Mouse (Mus musculus): ENCODE data around the gene Bcas3. TPM values are rescaled to one million over a fixed set of nuclear protein-coding genes. Genes with fewer than 3 reads are reported as not detected.
A peak's percentile ranks its signal among the peaks of the same experiment; 100 is the strongest.
"Not testable (repeated sequence)": the region's sequence is repeated elsewhere in the genome, so short reads cannot be mapped to it uniquely, and the experiment has no call there.

Bcas3 gene
- polyA plus RNA-seq, 1 experiment from 2014 or later: 20.2 TPM

GRCm38 (mm10) chr11:85706630-85707029 lies 353.7 kb downstream of the Bcas3 start:
- H3K9me3 ChIP-seq (replicated peaks): no peaks in the 10 kb centered on the region
- H3K36me3 ChIP-seq: no peaks in the 10 kb centered on the region
- 14% methylated on average over 1 of the region's 1 CpGs for WGBS
- peaks cover 10% of the 10 kb centered on the region for H3K4me1 ChIP-seq
- no peak overlapping the region for H3K27ac ChIP-seq (replicated peaks)
- H3K4me3 ChIP-seq: no peak overlapping the region
- no peak for DNase-seq (ENCODE audit: low spot score)
- H3K27me3 ChIP-seq (ENCODE audit: low read depth, poor library complexity, severe bottlenecking): peaks cover 33% of the 10 kb centered on the region

DNA sequence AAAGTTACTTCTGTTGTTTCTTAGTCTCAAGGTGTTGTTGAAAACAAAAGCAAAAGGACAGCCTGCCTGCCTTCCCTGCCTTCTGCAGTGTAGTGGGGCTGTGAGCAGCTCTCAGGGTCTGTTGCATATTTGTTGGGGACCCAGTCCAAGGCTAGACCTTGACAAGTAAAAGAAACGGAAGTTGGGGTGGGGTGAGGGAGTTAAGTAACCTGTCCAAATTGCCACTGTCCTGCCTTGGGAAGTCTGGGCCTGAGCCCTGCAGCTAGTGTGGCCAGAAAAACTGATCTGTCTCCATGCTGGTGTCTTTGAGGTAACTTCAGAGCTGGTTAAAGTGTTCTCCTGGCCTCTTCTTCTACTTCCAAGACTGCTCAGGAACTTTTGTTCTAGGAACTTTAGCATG lies 354.5 kb downstream of the Bcas3 start:
- Histone ChIP-seq H3K4me3 (no peak overlapping the region), H3K36me3 (no peaks in the 10 kb centered on the region), H3K9me3 (replicated peaks) (no peaks in the 10 kb centered on the region), H3K4me1 (peaks cover 10% of the 10 kb centered on the region), H3K27ac (replicated peaks) (no peak overlapping the region), H3K27me3 (ENCODE audit: low read depth, poor library complexity, severe bottlenecking) (peaks cover 41% of the 10 kb centered on the region)
- no peak for DNase-seq (ENCODE audit: low spot score)
- 90% methylated on average over 1 of the region's 1 CpGs for WGBS

DNA sequence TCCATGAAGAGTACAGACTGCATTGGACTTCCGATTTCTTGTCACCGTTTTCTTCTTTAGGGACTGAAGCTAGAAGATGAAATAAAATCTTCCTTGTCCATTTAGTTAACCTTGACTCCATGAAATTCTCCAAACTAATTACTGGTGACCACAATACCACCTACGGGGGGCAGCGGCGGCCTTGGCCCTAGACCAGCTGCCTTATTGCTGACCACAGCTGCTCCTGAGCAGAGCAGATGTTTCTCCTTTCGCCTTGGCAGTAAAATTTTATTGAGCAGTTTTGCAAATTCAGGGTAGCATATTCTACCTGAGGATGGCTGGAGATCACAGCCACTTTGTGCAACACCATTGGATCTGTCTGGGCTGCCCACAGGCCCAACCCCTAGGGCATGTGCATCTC lies 356.2 kb downstream of the Bcas3 start:
- 86% methylated on average over 6 of the region's 6 CpGs for WGBS
- H3K27ac ChIP-seq (replicated peaks): no peak overlapping the region
- H3K4me1 ChIP-seq: peaks cover 20% of the 10 kb centered on the region
- H3K36me3 ChIP-seq: no peaks in the 10 kb centered on the region
- no peak overlapping the region for H3K4me3 ChIP-seq
- no peaks in the 10 kb centered on the region for H3K9me3 ChIP-seq (replicated peaks)
- H3K27me3 ChIP-seq (ENCODE audit: low read depth, poor library complexity, severe bottlenecking): peaks cover 58% of the 10 kb centered on the region
- DNase-seq (ENCODE audit: low spot score): no peak

- peaks cover 64% of the 10 kb centered on the region for H3K27me3 ChIP-seq (ENCODE audit: low read depth, poor library complexity, severe bottlenecking)
- no peak for DNase-seq (ENCODE audit: low spot score)
- no peak overlapping the region for H3K4me3 ChIP-seq
- no peaks in the 10 kb centered on the region for H3K36me3 ChIP-seq
- 89% methylated on average over 7 of the region's 7 CpGs for WGBS
- no peak overlapping the region for H3K27ac ChIP-seq (replicated peaks)
- no peaks in the 10 kb centered on the region for H3K9me3 ChIP-seq (replicated peaks)
- peaks cover 30% of the 10 kb centered on the region for H3K4me1 ChIP-seq
Observed at GRCm38 (mm10) chr11:85710155-85710554, 357.2 kb downstream of the Bcas3 start.

- Histone ChIP-seq H3K4me3 (no peak overlapping the region), H3K36me3 (no peaks in the 10 kb centered on the region), H3K27ac (replicated peaks) (no peak overlapping the region), H3K4me1 (peaks cover 39% of the 10 kb centered on the region), H3K27me3 (ENCODE audit: low read depth, poor library complexity, severe bottlenecking) (peaks cover 84% of the 10 kb centered on the region), H3K9me3 (replicated peaks) (no peaks in the 10 kb centered on the region)
- WGBS: 87% methylated on average over 8 of the region's 8 CpGs
- no peak for DNase-seq (ENCODE audit: low spot score)
Observed at GRCm38 (mm10) chr11:85712026-85712804, 359.2 kb downstream of the Bcas3 start.

DNA sequence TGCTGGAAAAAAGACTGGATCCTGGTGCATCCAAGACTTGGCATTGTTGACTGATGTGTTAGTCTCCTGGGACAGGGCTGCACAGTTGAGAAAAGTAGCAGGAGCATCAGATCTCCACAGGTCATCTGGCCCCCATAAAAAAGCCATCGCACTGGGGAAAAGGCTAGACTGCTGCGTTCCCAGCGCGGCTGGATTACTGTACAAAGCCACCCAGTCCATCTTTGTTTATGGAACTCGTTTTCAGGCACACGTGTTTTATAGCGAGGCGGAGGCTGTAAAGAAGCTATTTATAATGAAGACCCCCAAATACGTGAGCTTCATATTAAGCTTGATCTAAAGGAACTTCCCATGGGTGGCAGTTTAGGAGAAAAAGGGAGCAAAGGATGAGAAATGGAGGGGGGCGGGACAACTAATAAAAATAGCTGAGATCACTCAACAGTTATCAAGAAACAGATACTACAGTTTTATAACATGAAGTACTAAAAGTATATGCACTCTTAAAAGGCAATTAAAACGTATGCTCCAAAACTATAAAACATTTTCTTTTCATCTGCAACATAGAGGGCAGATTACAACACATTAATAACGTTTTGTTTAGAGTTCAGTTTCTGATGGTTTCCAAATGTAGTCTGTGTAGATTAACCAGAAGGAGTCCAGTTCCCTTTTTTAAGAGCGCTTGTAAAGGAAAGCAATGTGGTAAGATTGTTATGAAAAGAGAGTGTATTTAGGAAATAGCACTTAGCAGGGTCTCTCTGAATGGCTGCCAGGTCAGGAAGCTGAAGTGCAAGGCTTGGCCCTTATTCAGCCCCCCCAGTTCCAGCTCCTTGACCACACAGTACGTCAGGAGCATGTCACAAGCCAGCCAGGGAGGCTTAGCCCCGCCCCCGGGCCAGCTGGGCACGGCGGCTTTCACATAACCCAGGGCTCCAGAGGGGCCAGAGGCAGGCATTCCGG lies 360.2 kb downstream of the Bcas3 start:
- H3K27me3 ChIP-seq (ENCODE audit: low read depth, poor library complexity, severe bottlenecking): peaks cover 93% of the 10 kb centered on the region
- peak overlapping the region; percentile 43; the same call in 1 of the 2 replicates for H3K27ac ChIP-seq (replicated peaks)
- H3K4me1 ChIP-seq: peaks cover 39% of the 10 kb centered on the region
- 0 out of 2 replicates have a peak overlapping the region, but pooled peaks have one; percentile 11 for H3K4me3 ChIP-seq
- no peaks in the 10 kb centered on the region for H3K36me3 ChIP-seq
- no peaks in the 10 kb centered on the region for H3K9me3 ChIP-seq (replicated peaks)
- WGBS: 58% methylated on average over 19 of the region's 19 CpGs
- DNase-seq (ENCODE audit: low spot score): peak; percentile 48

DNA sequence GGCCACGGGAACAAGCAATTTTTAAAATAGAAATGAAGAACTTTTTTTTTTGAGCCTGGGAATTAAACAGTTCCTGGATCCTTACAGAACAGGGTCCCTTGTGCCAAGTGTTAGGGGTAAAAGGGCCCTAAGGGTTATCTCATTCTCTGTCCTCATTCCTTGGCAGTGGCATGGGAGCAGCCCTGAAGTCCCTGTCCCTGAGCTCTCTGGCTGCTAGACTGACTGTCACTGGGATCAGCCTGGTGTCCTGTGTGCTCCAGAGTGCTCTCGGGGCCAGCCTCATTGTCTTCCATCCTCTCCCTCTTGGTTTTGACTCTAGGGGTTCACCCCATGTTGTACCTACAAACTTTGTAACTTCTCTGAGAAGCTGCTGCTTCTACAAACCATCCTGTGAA lies 360.8 kb downstream of the Bcas3 start:
- Histone ChIP-seq H3K4me1 (peaks cover 39% of the 10 kb centered on the region), H3K4me3 (0 out of 2 replicates have a peak overlapping the region, but pooled peaks have one; percentile 11), H3K9me3 (replicated peaks) (no peaks in the 10 kb centered on the region), H3K27me3 (ENCODE audit: low read depth, poor library complexity, severe bottlenecking) (peaks cover 96% of the 10 kb centered on the region), H3K36me3 (no peaks in the 10 kb centered on the region), H3K27ac (replicated peaks) (peak overlapping the region; percentile 43; the same call in 1 of the 2 replicates)
- 7% methylated on average over 2 of the region's 2 CpGs for WGBS
- no peak for DNase-seq (ENCODE audit: low spot score)

- Histone ChIP-seq H3K36me3 (no peaks in the 10 kb centered on the region), H3K27ac (replicated peaks) (peak overlapping the region; percentile 43; the same call in 1 of the 2 replicates), H3K9me3 (replicated peaks) (no peaks in the 10 kb centered on the region), H3K4me3 (peak overlapping the region; percentile 12; the same call in 1 of the 2 replicates), H3K27me3 (ENCODE audit: low read depth, poor library complexity, severe bottlenecking) (peaks cover 98% of the 10 kb centered on the region), H3K4me1 (peaks cover 36% of the 10 kb centered on the region)
- DNase-seq (ENCODE audit: low spot score): peak; percentile 36
- 5% methylated on average over 7 of the region's 7 CpGs for WGBS
Observed at GRCm38 (mm10) chr11:85714312-85714931, 361.5 kb downstream of the Bcas3 start.

DNA sequence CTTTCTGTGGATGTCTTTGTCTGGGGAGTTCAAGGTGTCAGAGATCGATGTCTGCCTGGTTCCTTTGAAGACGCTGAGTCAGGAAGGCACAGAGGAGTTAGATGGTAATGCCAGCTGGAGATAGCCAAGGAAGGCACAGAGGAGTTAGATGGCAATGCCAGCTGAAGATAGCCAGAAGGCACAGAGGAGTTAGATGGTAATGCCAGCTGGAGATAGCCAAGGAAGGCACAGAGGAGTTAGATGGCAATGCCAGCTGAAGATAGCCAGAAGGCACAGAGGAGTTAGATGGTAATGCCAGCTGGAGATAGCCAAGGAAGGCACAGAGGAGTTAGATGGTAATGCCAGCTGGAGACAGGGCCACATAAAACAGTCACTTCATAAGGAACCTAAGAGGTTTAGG lies 363.8 kb downstream of the Bcas3 start:
- H3K4me1 ChIP-seq: peaks cover 44% of the 10 kb centered on the region
- WGBS: 85% methylated on average over 2 of the region's 2 CpGs

DNA sequence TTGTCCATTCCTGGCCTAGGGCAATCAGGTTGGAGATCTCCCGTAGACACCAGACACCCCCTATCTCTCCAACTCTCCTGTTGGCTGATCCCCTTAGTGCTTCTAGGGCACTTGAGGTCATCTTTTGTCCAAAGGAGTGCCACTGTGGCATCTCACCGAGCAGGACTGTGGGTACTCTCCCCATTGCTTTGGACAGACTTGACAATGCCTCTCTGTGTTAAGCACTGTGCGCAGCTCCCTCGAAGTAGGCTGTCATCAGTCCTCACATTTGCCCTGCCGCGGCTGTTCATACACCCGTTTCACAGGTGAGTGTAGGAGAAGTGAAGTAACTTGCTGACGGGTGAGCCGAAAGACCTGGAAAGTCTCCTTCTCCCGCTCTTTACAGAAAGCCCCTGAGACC lies 366.1 kb downstream of the Bcas3 start:
- WGBS: 85% methylated on average over 10 of the region's 10 CpGs
- peaks cover 87% of the 10 kb centered on the region for H3K27me3 ChIP-seq (ENCODE audit: low read depth, poor library complexity, severe bottlenecking)
- H3K4me1 ChIP-seq: peaks cover 41% of the 10 kb centered on the region
- no peak for DNase-seq (ENCODE audit: low spot score)
- H3K4me3 ChIP-seq: no peak overlapping the region
- H3K27ac ChIP-seq (replicated peaks): no peak overlapping the region
- H3K9me3 ChIP-seq (replicated peaks): no peaks in the 10 kb centered on the region
- H3K36me3 ChIP-seq: no peaks in the 10 kb centered on the region

More for the DNA sequence above, 363.8 kb downstream of the Bcas3 start:
- not testable (repeated sequence) for H3K9me3 ChIP-seq (replicated peaks); DNase-seq (ENCODE audit: low spot score); H3K4me3 ChIP-seq; H3K36me3 ChIP-seq; H3K27ac ChIP-seq (replicated peaks)
- H3K27me3 ChIP-seq (ENCODE audit: low read depth, poor library complexity, severe bottlenecking): peaks cover 93% of the 10 kb centered on the region

DNA sequence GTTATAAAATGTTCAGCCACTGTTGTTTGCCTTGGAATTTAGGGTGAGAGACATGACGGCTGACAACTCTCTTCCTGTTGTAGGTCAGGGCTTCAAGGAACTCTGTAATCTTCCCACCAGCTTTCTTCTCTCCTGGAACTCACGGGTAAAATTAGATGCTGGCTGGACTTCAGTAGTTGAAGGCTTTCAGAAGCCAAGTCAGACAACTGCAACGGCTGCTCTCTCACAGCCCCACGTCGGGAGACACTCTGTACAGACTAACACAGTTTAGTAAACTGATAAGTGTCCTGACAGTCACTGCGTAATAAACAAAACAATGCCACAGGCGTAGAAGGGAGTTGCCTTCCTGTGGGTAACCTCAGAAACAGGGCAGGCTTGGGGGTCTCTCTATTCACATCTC lies 366.8 kb downstream of the Bcas3 start:
- no peak for DNase-seq (ENCODE audit: low spot score)
- Histone ChIP-seq H3K27me3 (ENCODE audit: low read depth, poor library complexity, severe bottlenecking) (peaks cover 87% of the 10 kb centered on the region), H3K27ac (replicated peaks) (no peak overlapping the region), H3K36me3 (no peaks in the 10 kb centered on the region), H3K4me3 (no peak overlapping the region), H3K9me3 (replicated peaks) (no peaks in the 10 kb centered on the region), H3K4me1 (peaks cover 34% of the 10 kb centered on the region)
- 63% methylated on average over 7 of the region's 7 CpGs for WGBS

- Histone ChIP-seq H3K9me3 (replicated peaks) (no peaks in the 10 kb centered on the region), H3K27me3 (ENCODE audit: low read depth, poor library complexity, severe bottlenecking) (peaks cover 87% of the 10 kb centered on the region), H3K4me3 (no peak overlapping the region), H3K36me3 (no peaks in the 10 kb centered on the region), H3K4me1 (peaks cover 28% of the 10 kb centered on the region), H3K27ac (replicated peaks) (0 out of 2 replicates have a peak overlapping the region, but pooled peaks have one; percentile 38)
- no peak for DNase-seq (ENCODE audit: low spot score)
- WGBS: 31% methylated on average over 6 of the region's 6 CpGs
Observed at GRCm38 (mm10) chr11:85720269-85720773, 367.4 kb downstream of the Bcas3 start.

Measured in midbrain, embryonic 10.5 days (tissue).